Comparison of ENCODE assay signal across 7 mouse cellular contexts in the genomic region with DNA sequence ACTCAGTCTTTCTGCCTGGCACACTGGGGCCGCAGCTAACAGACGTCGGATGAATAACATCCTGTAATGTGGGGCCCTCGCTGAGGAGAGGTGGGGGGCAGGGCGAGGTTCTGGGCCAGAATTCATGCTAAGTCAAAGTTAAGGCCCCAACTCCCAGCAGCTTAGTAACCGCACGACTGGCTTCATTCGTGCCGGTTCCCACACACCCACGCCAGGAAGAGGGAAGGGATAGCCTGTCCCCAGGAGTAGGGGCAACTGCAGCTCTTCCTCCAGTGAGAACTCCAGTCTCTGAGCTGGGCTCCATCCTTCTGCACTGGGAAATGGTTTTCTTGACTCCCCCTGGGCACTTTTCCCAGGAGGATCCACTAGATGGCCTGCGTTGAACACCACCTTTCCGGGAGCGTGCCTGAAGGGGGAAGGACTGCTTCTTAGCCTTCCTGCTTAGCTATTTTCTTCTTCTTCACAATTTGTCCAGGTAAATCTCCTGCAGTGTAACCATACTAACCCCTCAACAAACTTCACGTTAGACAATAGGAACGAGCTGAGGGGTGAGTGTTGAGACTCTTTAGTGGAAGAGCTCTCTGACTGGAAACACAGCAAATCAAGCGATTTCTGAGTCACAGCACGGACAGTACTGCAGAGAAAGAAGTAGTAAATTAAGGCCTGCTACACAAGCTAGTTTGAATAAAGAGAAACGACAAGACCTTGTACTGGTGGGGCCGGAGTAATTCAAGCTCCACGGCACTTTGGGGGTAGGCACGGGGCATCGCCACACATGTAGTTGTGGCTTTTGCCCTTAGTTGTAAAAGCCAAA. TPM values are rescaled to one million over a fixed set of nuclear protein-coding genes. Genes with fewer than 3 reads are reported as not detected.
DNase-seq lines count a peak whose midpoint lies in the region; ATAC-seq and TF ChIP-seq lines count a peak whose summit lies in the region.

No protein-coding gene starts in this region.

- peak; percentile 81 for ATAC-seq in activated CD4-positive, CD25-positive, alpha-beta regulatory T cell, adult 4 months
- peak; percentile 34 for ATAC-seq in granulocyte monocyte progenitor cell, adult 5-6 weeks (replicated peaks; ENCODE audit: poor library complexity, severe bottlenecking)
- ATAC-seq in intestine, embryonic 16.5 days: peak; percentile 79
- peak; percentile 60 for ATAC-seq in megakaryocyte progenitor cell, adult 5-6 weeks (replicated peaks; ENCODE audit: poor library complexity)

- intact Hi-C loops in left cerebral cortex, postnatal 14 days (cut with DNase I): loop anchor here (5.0 kb wide), 2 partner anchors 141 to 216 kb away; partner anchors contain the start of gene Map4k4

- peak overlapping the region; percentile 54 for H3K9ac ChIP-seq in intestine, embryonic 16.5 days (ENCODE audit: low read depth, low read length)

- WGBS in intestine, embryonic 16.5 days: 5% methylated on average over 22 of the region's 22 CpGs

- TF ChIP-seq POLR2A in cortical plate, adult 2 months (IDR thresholded peaks at IDR 0.05; ENCODE audit: extremely low read depth, insufficient read depth, low read length): no peak

- H3K27me3 ChIP-seq in intestine, embryonic 16.5 days (replicated peaks; ENCODE audit: control insufficient read depth, insufficient read depth, low read length): no peaks in the 10 kb centered on the region

- no peaks in the 10 kb centered on the region for H3K36me3 ChIP-seq in intestine, embryonic 16.5 days (ENCODE audit: control insufficient read depth, insufficient read depth, low read length)

- no peaks in the 10 kb centered on the region for H3K9me3 ChIP-seq in intestine, embryonic 16.5 days (ENCODE audit: control insufficient read depth, low read length)

- TF ChIP-seq CTCF in cortical plate, adult 2 months (IDR thresholded peaks at IDR 0.05; ENCODE audit: extremely low read depth, insufficient read depth, low read length): peak; percentile 72

- H3K4me3 ChIP-seq in cortical plate, adult 2 months (ENCODE audit: insufficient read depth, low read length): no peak overlapping the region
- H3K4me3 ChIP-seq in intestine, embryonic 16.5 days (ENCODE audit: low read length): peak overlapping the region; percentile 23; the same call in 1 of the 2 replicates

- 0 out of 2 replicates have a peak, but pooled peaks cover 2% of the 10 kb centered on the region for H3K4me1 ChIP-seq in cortical plate, adult 2 months (ENCODE audit: control insufficient read depth, insufficient read depth, low read length)
- H3K4me1 ChIP-seq in intestine, embryonic 16.5 days (ENCODE audit: control insufficient read depth, insufficient read depth, low read length): peaks cover 30% of the 10 kb centered on the region

- DNase-seq in left cerebral cortex, postnatal 14 days (ENCODE audit: low spot score in 2 of 2): peak; percentile 65 to 76
- DNase-seq in right cerebral cortex, postnatal 14 days: peak; percentile 56

- H3K27ac ChIP-seq in cortical plate, adult 2 months (ENCODE audit: insufficient read depth, low read length): peak overlapping the region; percentile 20; the same call in 1 of the 2 replicates
- H3K27ac ChIP-seq in intestine, embryonic 16.5 days (ENCODE audit: low read length): peak overlapping the region; percentile 94

- peak overlapping the region; percentile 54 for H3K4me2 ChIP-seq in intestine, embryonic 16.5 days (ENCODE audit: low read depth, low read length)

RNA-seq across cellular contexts. Expression of gene Rfx8, which starts 40.6 kb away (rescaled TPM):
- not detected for polyA plus RNA-seq in activated CD4-positive, CD25-positive, alpha-beta regulatory T cell, adult 4 months (2017; shearing (Covaris generic))
- 0.31 and 0.53 TPM in 2 replicates for polyA plus RNA-seq in cortical plate, adult 2 months (2012; rRNA removed)
- not detected in 2 replicates for total RNA-seq in granulocyte monocyte progenitor cell, adult 5-6 weeks (2014; fragmentation: Nextera tagmentation)
- total RNA-seq in granulocyte monocyte progenitor cell, adult 5-6 weeks (2017): 0.86 TPM in 1 of 2 replicates, not detected in the other
- polyA plus RNA-seq in intestine, embryonic 16.5 days (2015; fragmentation: Nextera tagmentation; extraction: Ambion mirVana): 0.18 TPM in 1 of 2 replicates, not detected in the other
- total RNA-seq in left cerebral cortex, postnatal 14 days (2021): under 1 TPM; 0.21 to 0.35 TPM
- 0.10 and 0.59 TPM in 2 replicates for total RNA-seq in megakaryocyte progenitor cell, adult 5-6 weeks (2015)
- total RNA-seq in megakaryocyte progenitor cell, adult 5-6 weeks (2017): 0.34 and 0.62 TPM in 2 replicates

RNA-seq across cellular contexts. Expression of gene Gm3646, which starts 43.7 kb away (rescaled TPM):
- polyA plus RNA-seq in activated CD4-positive, CD25-positive, alpha-beta regulatory T cell, adult 4 months (2017; shearing (Covaris generic)): not detected
- polyA plus RNA-seq in cortical plate, adult 2 months (2012; rRNA removed): not detected in 2 replicates
- not detected in 2 replicates for total RNA-seq in granulocyte monocyte progenitor cell, adult 5-6 weeks (2014; fragmentation: Nextera tagmentation)
- not detected in 2 replicates for total RNA-seq in granulocyte monocyte progenitor cell, adult 5-6 weeks (2017)
- polyA plus RNA-seq in intestine, embryonic 16.5 days (2015; fragmentation: Nextera tagmentation; extraction: Ambion mirVana): not detected in 2 replicates
- not detected for total RNA-seq in left cerebral cortex, postnatal 14 days (2021)
- not detected in 2 replicates for total RNA-seq in megakaryocyte progenitor cell, adult 5-6 weeks (2015)
- not detected in 2 replicates for total RNA-seq in megakaryocyte progenitor cell, adult 5-6 weeks (2017)
